Mouse (Mus musculus) midbrain, embryonic 14.5 days (tissue): ENCODE measurements around the gene Rybp. TPM values are rescaled to one million over a fixed set of nuclear protein-coding genes. Genes with fewer than 3 reads are reported as not detected.

ENCODE experiments used
- ATAC-seq: fragments of 200-750 bp; cut with Nextera tagmentation; 2 replicates; pipeline ENCODE4 v1.8.0; 2017; ENCODE audit warnings: moderate number of reproducible peaks, moderate library complexity; ENCODE audit not compliant: low FRiP score, low TSS enrichment
- DNase-seq: peaks from one replicate; pipeline ENCODE4 v3.0.0-alpha.2; 2015
- H3K27ac ChIP-seq: fragments of 300-500 bp; sonication (generic); replicated peaks from 2 replicates; pipeline ENCODE4 v1.5.1; 2014; ENCODE audit warnings: mild to moderate bottlenecking, low read depth, low read length, moderate library complexity
- H3K27me3 ChIP-seq: fragments of 300-500 bp; sonication (generic); 2 replicates; pipeline ENCODE4 v1.6.1; 2014; ENCODE audit warnings: low read length, control low read depth, mixed read lengths; ENCODE audit not compliant: control insufficient read depth, insufficient read depth
- H3K36me3 ChIP-seq: fragments of 300-500 bp; sonication (generic); 2 replicates; pipeline ENCODE4 v1.6.1; 2014; ENCODE audit warnings: low read length, control low read depth; ENCODE audit not compliant: control insufficient read depth, insufficient read depth
- H3K4me1 ChIP-seq: fragments of 300-500 bp; sonication (generic); 2 replicates; pipeline ENCODE4 v1.6.1; 2014; ENCODE audit warnings: mild to moderate bottlenecking, antibody characterized with exemption, low read length, control low read depth; ENCODE audit not compliant: control insufficient read depth, insufficient read depth
- H3K4me2 ChIP-seq: fragments of 300-500 bp; sonication (generic); 2 replicates; pipeline ENCODE4 v1.6.1; 2014; ENCODE audit warnings: mild to moderate bottlenecking, low read length, moderate library complexity
- H3K4me3 ChIP-seq: fragments of 300-500 bp; sonication (generic); replicated peaks from 2 replicates; pipeline ENCODE4 v1.5.1; 2014; ENCODE audit warnings: low read depth, low read length
- H3K9ac ChIP-seq: fragments of 300-500 bp; sonication (generic); replicated peaks from 2 replicates; pipeline ENCODE4 v1.6.1; 2014; ENCODE audit warnings: mild to moderate bottlenecking, low read length, moderate library complexity
- H3K9me3 ChIP-seq: fragments of 300-500 bp; sonication (generic); 2 replicates; pipeline ENCODE4 v1.6.1; 2016; ENCODE audit warnings: low read length, control low read depth, mixed read lengths; ENCODE audit not compliant: control insufficient read depth
- WGBS: fragments of 180-500 bp; shearing (Covaris S2); extraction: QIAGEN DNeasy Blood & Tissue Kit; methylation state at CpG from one replicate; pipeline ENCODE4 v1.1.7; 2014; 5-methylcytosine and 5-hydroxymethylcytosine counted together
- polyA plus RNA-seq: library from polyadenylated mRNA; unstranded; fragments of >200 nt; fragmentation: Nextera tagmentation; extraction: Ambion mirVana; gene quantifications from 2 replicates; pipeline ENCODE4 v1.2.1, GENCODE M21; 2014

Rybp gene
- polyA plus RNA-seq, 1 experiment from 2014 or later: 17.6 TPM

DNA sequence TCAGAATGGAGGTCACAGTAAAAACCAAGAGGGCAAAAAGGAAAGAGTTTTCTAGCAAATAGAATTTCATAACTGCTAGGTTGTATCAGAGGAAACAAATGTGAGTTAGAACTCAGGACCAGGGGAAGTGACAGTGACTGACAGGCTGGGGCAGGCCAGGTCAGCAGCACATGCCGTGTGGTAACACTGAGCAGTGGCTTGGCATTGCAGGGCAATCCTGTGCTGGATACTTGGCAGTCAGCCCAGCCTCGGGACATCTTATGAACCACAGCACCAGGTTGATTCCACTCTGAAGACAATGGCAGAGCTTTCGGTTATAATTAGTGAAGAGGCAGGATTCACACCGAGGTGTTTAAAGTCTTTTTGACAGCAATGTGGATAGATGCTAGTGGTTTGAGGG, 11.7 kb upstream of the Rybp start:
- Histone ChIP-seq H3K27ac (no peak overlapping the region), H3K27me3 (0 out of 2 replicates have a peak, but pooled peaks cover 3% of the 10 kb centered on the region), H3K4me3 (no peak overlapping the region), H3K9ac (no peak overlapping the region), H3K4me1 (no peaks in the 10 kb centered on the region), H3K36me3 (no peaks in the 10 kb centered on the region), H3K4me2 (no peak overlapping the region), H3K9me3 (no peaks in the 10 kb centered on the region)
- ATAC-seq (no peak), DNase-seq (peak; percentile 33)
- WGBS: 48% methylated on average over 4 of the region's 4 CpGs

DNA sequence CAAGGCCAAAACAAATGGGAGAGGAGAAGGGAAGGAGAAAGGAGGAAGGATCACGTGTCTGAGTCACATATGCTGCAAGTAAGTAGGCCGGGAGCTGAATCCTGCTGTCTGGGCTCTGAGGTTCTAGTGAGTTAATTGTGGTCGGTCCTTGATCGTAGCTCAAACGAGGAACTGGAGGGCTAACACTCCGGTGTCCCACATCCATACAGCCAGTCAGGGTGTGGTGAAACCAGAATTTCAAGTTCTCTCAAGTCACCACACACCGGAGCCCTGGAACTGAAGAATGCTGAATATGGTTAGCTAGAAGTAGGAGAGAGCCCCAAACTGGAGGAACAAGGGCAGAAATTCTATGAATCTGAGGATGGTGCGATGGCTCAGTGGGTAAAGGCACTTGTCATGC, 10.3 kb upstream of the Rybp start:
- no peak overlapping the region for H3K4me2 ChIP-seq
- 92% methylated on average over 8 of the region's 8 CpGs for WGBS
- no peaks in the 10 kb centered on the region for H3K36me3 ChIP-seq
- ATAC-seq (no peak), DNase-seq (no peak)
- H3K4me3 ChIP-seq: no peak overlapping the region
- H3K9ac ChIP-seq: no peak overlapping the region
- H3K27ac ChIP-seq: no peak overlapping the region
- 0 out of 2 replicates have a peak, but pooled peaks cover 3% of the 10 kb centered on the region for H3K27me3 ChIP-seq
- H3K9me3 ChIP-seq: no peaks in the 10 kb centered on the region
- H3K4me1 ChIP-seq: no peaks in the 10 kb centered on the region

DNA sequence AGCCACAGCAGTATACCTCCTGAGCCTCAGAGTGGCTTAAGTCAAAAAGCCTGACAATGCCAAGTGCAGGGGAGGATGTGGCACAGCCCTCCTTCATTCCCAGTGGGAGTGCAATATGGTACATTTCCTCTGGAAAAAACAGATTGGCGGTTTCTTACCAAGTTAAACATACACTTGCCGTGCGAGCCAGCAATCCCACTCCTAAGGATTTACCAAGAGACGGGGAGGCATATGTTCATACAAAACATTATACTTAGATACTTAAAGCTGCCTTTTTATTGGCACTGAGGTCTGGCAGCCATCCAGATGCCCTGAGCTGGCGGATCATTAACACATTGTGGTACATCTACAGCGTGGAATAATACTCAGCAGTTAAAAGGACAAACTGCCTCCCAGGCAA, 5.1 kb upstream of the Rybp start:
- Histone ChIP-seq H3K27me3 (peaks cover 16% of the 10 kb centered on the region; the same call in 1 of the 2 replicates), H3K9me3 (no peaks in the 10 kb centered on the region), H3K9ac (no peak overlapping the region), H3K4me3 (no peak overlapping the region), H3K4me2 (no peak overlapping the region), H3K36me3 (no peaks in the 10 kb centered on the region), H3K4me1 (peaks cover 4% of the 10 kb centered on the region; the same call in 1 of the 2 replicates), H3K27ac (no peak overlapping the region)
- DNase-seq (no peak), ATAC-seq (no peak)
- 89% methylated on average over 6 of the region's 6 CpGs for WGBS

DNA sequence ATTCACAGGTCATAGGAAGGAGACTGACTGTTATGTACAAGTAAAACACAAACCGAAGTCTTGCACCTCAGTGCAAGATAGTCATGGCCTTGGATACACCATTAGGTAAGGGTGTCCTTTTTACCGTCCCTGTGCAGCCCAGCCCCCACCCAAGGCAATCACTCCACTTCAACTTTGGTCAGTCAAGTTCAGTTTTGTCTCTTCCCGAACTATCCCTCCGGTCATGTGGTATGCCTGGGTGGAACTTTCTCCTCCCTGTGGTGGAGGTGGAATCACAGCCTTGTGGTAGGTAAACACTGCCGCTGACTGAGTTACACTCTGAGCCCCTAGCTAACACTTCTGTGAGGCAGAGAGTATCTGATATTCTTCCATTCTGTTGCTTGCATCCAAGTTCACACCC, 1.8 kb upstream of the Rybp start:
- Histone ChIP-seq H3K27ac (no peak overlapping the region), H3K9me3 (no peaks in the 10 kb centered on the region), H3K36me3 (no peaks in the 10 kb centered on the region), H3K9ac (no peak overlapping the region), H3K27me3 (peaks cover 16% of the 10 kb centered on the region; the same call in 1 of the 2 replicates), H3K4me1 (peaks cover 21% of the 10 kb centered on the region), H3K4me3 (no peak overlapping the region), H3K4me2 (no peak overlapping the region)
- WGBS: 82% methylated on average over 5 of the region's 5 CpGs
- no peak for ATAC-seq
- DNase-seq: no peak

DNA sequence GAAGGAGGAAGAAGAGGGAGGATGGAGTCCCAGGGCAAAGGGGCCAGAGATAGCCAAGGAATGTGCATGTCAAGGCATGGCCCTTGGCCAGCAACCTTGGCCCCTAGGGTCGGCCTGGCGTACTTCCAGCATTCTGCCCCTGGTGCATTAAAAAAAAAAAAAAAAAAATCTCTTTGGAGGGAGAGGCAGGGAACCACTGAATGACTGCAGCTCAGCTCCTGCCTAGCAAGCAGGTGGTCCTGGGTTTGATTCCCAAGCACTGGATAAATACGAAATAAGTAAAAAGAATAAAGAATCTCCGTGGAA, 1.4 kb upstream of the Rybp start:
- Histone ChIP-seq H3K27ac (no peak overlapping the region), H3K4me3 (no peak overlapping the region), H3K4me1 (peaks cover 24% of the 10 kb centered on the region), H3K9ac (no peak overlapping the region), H3K27me3 (peaks cover 16% of the 10 kb centered on the region; the same call in 1 of the 2 replicates), H3K36me3 (no peaks in the 10 kb centered on the region), H3K9me3 (no peaks in the 10 kb centered on the region), H3K4me2 (peak overlapping the region; percentile 90; the same call in 1 of the 2 replicates)
- WGBS: 58% methylated on average over 4 of the region's 4 CpGs
- ATAC-seq (no peak), DNase-seq (no peak)

DNA sequence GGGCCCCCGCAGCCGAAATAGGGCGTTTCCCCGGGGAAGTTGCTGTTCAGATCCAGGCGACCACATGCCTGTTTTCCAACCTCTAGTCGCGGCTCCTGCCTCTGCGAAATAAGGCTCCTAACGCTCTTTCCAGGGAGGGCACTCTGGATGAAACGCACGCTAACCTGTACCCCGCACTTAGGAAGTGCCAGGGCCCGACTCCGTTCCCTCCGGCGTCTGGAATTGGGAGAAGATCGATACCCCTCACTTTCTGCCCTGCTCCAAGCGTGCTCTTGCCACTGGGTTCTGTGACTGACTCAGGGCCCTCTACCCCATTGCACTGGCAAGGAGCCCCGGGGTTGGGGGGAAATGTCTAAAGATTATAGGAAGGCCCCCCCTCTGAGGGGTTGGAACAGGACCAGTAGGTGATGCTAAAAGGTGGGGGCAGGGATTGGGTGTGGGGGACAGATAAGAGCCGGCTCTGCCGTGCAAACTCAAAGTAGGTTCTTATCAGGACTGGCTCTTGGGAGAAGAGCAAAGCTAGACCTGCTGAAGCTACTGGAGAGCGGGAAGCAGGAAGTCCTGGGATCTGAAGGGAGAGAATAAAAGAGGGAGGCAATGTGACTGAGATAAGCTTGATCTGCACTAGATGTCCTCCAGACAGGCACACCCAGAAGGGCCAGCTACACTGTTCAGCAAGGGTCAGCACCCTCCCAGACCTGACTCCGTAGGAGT, 888 bp upstream of the Rybp start:
- Histone ChIP-seq H3K4me1 (peaks cover 28% of the 10 kb centered on the region), H3K4me2 (peak overlapping the region; percentile 90), H3K4me3 (peak overlapping the region; percentile 67), H3K36me3 (no peaks in the 10 kb centered on the region), H3K9ac (peak overlapping the region; percentile 89), H3K27ac (peak overlapping the region; percentile 97), H3K9me3 (no peaks in the 10 kb centered on the region), H3K27me3 (peaks cover 16% of the 10 kb centered on the region; the same call in 1 of the 2 replicates)
- DNase-seq: peak; percentile 39
- WGBS: 3% methylated on average over 23 of the region's 23 CpGs
- ATAC-seq: peak; percentile 3; the same call in 1 of the 2 replicates

DNA sequence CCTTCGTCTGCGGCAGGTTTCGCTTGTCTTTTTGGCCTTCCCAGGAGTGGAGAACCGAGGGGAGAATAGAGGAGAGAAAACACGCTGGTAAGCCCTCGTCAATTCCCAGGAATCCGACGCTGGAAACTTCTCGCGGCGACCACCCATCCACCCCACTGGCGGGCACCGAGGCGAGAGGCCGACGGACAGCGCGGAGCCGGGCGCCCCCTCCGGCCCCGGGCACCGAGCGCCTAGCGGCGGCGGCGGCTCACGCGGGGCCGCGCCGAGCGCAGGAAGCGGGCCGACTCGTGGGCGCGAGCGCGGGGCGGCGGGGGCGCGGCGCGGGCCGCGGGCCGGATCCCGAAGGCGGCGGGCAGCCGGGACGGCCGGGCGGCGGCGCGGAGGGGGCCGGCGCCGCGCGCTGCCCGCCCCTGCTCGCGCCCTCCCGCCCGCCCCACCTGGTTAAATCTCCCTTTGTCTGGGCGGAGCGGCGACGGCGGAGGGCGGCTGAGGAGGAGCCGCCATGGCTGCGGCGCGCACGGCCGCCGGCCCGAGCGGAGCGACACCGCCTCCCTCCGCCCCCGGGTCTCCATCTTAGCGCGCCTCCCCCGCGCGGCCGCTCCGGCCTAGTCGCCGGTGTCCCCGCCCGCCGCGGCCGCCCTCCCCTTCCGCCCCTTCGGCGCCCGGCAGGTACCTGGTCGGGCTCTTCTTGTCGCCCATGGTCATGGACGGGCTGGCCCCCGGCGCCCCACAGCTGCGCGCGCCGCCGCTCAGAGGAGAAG, 532 bp downstream of the Rybp start:
- Histone ChIP-seq H3K4me3 (peak overlapping the region; percentile 67), H3K9me3 (no peaks in the 10 kb centered on the region), H3K4me2 (peak overlapping the region; percentile 69), H3K27me3 (peaks cover 16% of the 10 kb centered on the region; the same call in 1 of the 2 replicates), H3K4me1 (peaks cover 28% of the 10 kb centered on the region), H3K27ac (peak overlapping the region; percentile 97), H3K9ac (peak overlapping the region; percentile 89), H3K36me3 (no peaks in the 10 kb centered on the region)
- peak; percentile 82 for DNase-seq
- peak; percentile 83 for ATAC-seq
- WGBS: under 1% methylated on average over 80 of the region's 117 CpGs

DNA sequence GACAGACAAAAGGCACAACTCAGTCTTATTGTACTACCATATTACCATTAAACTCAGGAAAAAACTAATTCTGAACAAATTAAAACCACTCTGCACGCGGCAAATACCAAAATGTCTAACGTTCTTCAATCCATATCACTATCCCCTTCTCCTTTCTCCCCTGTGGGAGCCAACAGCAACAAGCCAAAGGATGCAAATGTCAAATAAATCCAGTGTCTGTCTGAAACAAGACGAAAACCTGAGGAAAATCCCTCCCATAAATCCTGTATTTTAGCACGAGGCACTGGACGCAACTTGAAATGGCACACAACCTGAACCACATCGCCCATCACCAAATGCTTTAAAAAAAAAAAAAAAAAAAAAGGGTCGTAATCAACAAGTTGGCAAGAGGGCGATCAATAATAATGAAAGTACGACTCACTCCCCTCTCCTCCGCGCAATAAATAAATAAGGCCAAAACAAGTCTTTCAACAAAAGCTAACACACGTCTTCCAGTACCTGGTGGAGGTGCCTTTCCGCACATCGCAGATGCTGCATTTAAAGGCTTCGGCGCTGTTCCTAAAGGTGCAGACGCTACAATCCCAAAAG, 1.2 kb downstream of the Rybp start:
- no peak for DNase-seq
- H3K9me3 ChIP-seq: no peaks in the 10 kb centered on the region
- peak overlapping the region; percentile 97 for H3K27ac ChIP-seq
- H3K4me2 ChIP-seq: peak overlapping the region; percentile 69
- H3K27me3 ChIP-seq: peaks cover 16% of the 10 kb centered on the region; the same call in 1 of the 2 replicates
- WGBS: under 1% methylated on average over 18 of the region's 18 CpGs
- ATAC-seq: no peak
- peak overlapping the region; percentile 89 for H3K9ac ChIP-seq
- peak overlapping the region; percentile 67 for H3K4me3 ChIP-seq
- H3K36me3 ChIP-seq: no peaks in the 10 kb centered on the region
- H3K4me1 ChIP-seq: peaks cover 28% of the 10 kb centered on the region
